Mouse (Mus musculus) liver, embryonic 16.5 days (tissue): ENCODE data around the gene Vps13d. TPM values are rescaled to one million over a fixed set of nuclear protein-coding genes. Genes with fewer than 3 reads are reported as not detected.

Experiments
- ATAC-seq: fragments of 200-750 bp; cut with Nextera tagmentation; 2 replicates; pipeline ENCODE4 v1.8.0; 2017; ENCODE audit warnings: low read depth, mild to moderate bottlenecking, moderate number of reproducible peaks, moderate library complexity
- H3K27ac ChIP-seq: fragments of 300-500 bp; sonication (generic); 2 replicates; pipeline ENCODE4 v1.5.1; 2014; ENCODE audit warnings: mild to moderate bottlenecking, low read length
- H3K27me3 ChIP-seq: fragments of 300-500 bp; sonication (generic); 2 replicates; pipeline ENCODE4 v1.6.1; 2014; ENCODE audit warnings: low read depth, low read length, mixed read lengths; ENCODE audit not compliant: control insufficient read depth, insufficient read depth
- H3K36me3 ChIP-seq: fragments of 300-500 bp; sonication (generic); 2 replicates; pipeline ENCODE4 v1.6.1; 2014; ENCODE audit warnings: mild to moderate bottlenecking; ENCODE audit not compliant: control insufficient read depth, insufficient read depth
- H3K4me1 ChIP-seq: fragments of 300-500 bp; sonication (generic); 2 replicates; pipeline ENCODE4 v1.6.1; 2014; ENCODE audit warnings: low read depth, low read length, mixed read lengths; ENCODE audit not compliant: control insufficient read depth
- H3K4me2 ChIP-seq: fragments of 300-500 bp; sonication (generic); 2 replicates; pipeline ENCODE4 v1.6.1; 2014; ENCODE audit warnings: low read depth, low read length, mixed read lengths
- H3K4me3 ChIP-seq: fragments of 300-500 bp; sonication (generic); 2 replicates; pipeline ENCODE4 v1.5.1; 2014; ENCODE audit warnings: low read depth, mild to moderate bottlenecking, low read length
- H3K9ac ChIP-seq: fragments of 300-500 bp; sonication (generic); 2 replicates; pipeline ENCODE4 v1.6.1; 2014; ENCODE audit warnings: low read depth, low read length
- H3K9me3 ChIP-seq: fragments of 300-500 bp; sonication (generic); replicated peaks from 2 replicates; pipeline ENCODE4 v1.6.1; 2016; ENCODE audit warnings: low read length; ENCODE audit not compliant: control insufficient read depth
- WGBS: fragments of 180-500 bp; shearing (Covaris S2); extraction: QIAGEN DNeasy Blood & Tissue Kit; methylation state at CpG from one replicate; pipeline ENCODE4 v1.1.7; 2014; ENCODE audit not compliant: insufficient replicate concordance; 5-methylcytosine and 5-hydroxymethylcytosine counted together
- polyA plus RNA-seq: library from polyadenylated mRNA; unstranded; fragments of >200 nt; fragmentation: Nextera tagmentation; extraction: Ambion mirVana; gene quantifications from 2 replicates; pipeline ENCODE4 v1.2.1, GENCODE M21; 2015

The Vps13d gene
- polyA plus RNA-seq, 1 experiment from 2014 or later: 3.7 TPM

GRCm38 (mm10) chr4:145215396-145215795, 20.6 kb upstream of the Vps13d start:
- no peak for ATAC-seq
- Histone ChIP-seq H3K36me3 (no peaks in the 10 kb centered on the region; the same call in 1 of the 2 replicates), H3K4me2 (no peak overlapping the region), H3K4me1 (peaks cover 8% of the 10 kb centered on the region), H3K4me3 (no peak overlapping the region), H3K27ac (no peak overlapping the region), H3K9me3 (no peaks in the 10 kb centered on the region), H3K27me3 (no peaks in the 10 kb centered on the region), H3K9ac (no peak overlapping the region)
- 54% methylated on average over 2 of the region's 2 CpGs for WGBS

- Histone ChIP-seq H3K36me3 (no peaks in the 10 kb centered on the region; the same call in 1 of the 2 replicates), H3K4me2 (no peak overlapping the region), H3K4me3 (no peak overlapping the region), H3K9ac (no peak overlapping the region), H3K27me3 (no peaks in the 10 kb centered on the region), H3K27ac (no peak overlapping the region), H3K9me3 (no peaks in the 10 kb centered on the region), H3K4me1 (peaks cover 4% of the 10 kb centered on the region)
- ATAC-seq: no peak
- WGBS: 53% methylated on average over 6 of the region's 6 CpGs
Observed at GRCm38 (mm10) chr4:145214786-145215174, 20.0 kb upstream of the Vps13d start.

- no peak overlapping the region for H3K4me2 ChIP-seq
- H3K36me3 ChIP-seq: no peaks in the 10 kb centered on the region; the same call in 1 of the 2 replicates
- H3K27ac ChIP-seq: no peak overlapping the region
- H3K9me3 ChIP-seq: no peaks in the 10 kb centered on the region
- H3K4me3 ChIP-seq: no peak overlapping the region
- 34% methylated on average over 8 of the region's 8 CpGs for WGBS
- peaks cover 3% of the 10 kb centered on the region for H3K4me1 ChIP-seq
- ATAC-seq: peak; percentile 60
- no peak overlapping the region for H3K9ac ChIP-seq
- no peaks in the 10 kb centered on the region for H3K27me3 ChIP-seq
Observed at GRCm38 (mm10) chr4:145213999-145214785, 19.4 kb upstream of the Vps13d start.

DNA sequence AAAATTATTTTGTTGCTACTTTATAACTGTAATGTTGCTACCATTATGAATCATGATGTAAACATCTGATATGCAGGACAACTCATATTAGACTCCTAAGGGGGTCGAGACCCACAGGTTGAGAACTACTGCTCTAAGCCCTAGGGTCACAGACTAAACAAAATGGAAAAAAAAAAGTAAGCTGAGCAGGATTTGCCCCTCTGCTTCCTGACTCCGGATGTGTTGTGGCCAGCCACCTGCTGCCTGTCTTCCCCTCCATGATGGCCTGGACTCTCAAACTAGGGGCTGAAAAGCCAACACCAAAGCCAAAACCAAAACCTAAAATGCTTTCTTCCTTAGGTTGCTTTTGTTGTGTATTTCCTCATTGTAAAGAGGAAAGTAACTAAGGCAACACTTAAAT, 16.3 kb upstream of the Vps13d start:
- Histone ChIP-seq H3K9ac (no peak overlapping the region), H3K36me3 (no peaks in the 10 kb centered on the region; the same call in 1 of the 2 replicates), H3K27ac (no peak overlapping the region), H3K4me3 (no peak overlapping the region), H3K4me2 (no peak overlapping the region), H3K27me3 (no peaks in the 10 kb centered on the region), H3K4me1 (peaks cover 12% of the 10 kb centered on the region), H3K9me3 (no peaks in the 10 kb centered on the region)
- WGBS: 14% methylated on average over 2 of the region's 2 CpGs
- ATAC-seq: no peak

DNA sequence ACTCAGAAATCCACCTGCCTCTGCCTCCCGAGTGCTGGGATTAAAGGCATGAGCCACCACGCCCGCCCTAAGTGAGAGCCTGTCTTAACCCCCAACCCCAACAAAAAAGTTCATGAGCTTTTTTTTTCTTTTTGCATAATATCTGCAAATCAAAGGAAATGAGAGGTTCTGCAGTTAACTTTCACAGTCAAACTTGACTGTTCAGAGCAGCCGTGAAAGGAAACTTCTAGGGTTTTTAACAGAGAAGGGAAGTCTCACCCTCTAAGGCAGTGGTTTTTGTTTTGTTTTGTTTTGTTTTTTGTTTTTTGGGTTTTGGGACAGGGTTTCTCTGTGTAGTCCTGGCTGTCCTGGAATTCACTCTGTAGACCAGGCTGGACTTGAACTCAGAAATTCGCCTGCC, 15.8 kb upstream of the Vps13d start:
- H3K36me3 ChIP-seq: no peaks in the 10 kb centered on the region; the same call in 1 of the 2 replicates
- no peak overlapping the region for H3K9ac ChIP-seq
- H3K4me3 ChIP-seq: no peak overlapping the region
- H3K9me3 ChIP-seq: no peaks in the 10 kb centered on the region
- H3K4me1 ChIP-seq: peaks cover 12% of the 10 kb centered on the region
- ATAC-seq: no peak
- no peaks in the 10 kb centered on the region for H3K27me3 ChIP-seq
- no peak overlapping the region for H3K4me2 ChIP-seq
- no peak overlapping the region for H3K27ac ChIP-seq
- 74% methylated on average over 5 of the region's 5 CpGs for WGBS

DNA sequence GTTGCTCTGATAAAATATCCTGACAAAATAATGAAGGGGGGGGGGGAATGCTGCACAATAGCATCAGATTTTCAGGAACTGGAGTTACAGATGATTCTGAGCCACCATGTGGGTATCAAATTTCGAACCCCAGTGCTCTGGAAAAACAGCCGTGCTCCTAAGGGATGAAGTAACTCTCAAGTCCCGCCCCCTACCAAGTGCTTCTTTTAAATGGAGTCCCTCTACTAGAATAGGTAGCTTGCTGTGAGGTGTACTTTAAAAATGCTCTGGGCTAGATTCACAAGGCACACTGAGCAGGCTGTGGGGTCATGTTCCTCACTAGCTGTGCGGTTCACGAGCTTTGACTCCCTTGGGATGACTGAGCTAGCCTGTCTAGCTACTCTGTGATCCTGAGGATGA, 14.9 kb upstream of the Vps13d start:
- no peak overlapping the region for H3K9ac ChIP-seq
- no peak overlapping the region for H3K4me2 ChIP-seq
- no peaks in the 10 kb centered on the region for H3K9me3 ChIP-seq
- H3K4me1 ChIP-seq: peaks cover 12% of the 10 kb centered on the region
- H3K4me3 ChIP-seq: no peak overlapping the region
- 59% methylated on average over 5 of the region's 5 CpGs for WGBS
- H3K36me3 ChIP-seq: no peaks in the 10 kb centered on the region; the same call in 1 of the 2 replicates
- no peak for ATAC-seq
- no peak overlapping the region for H3K27ac ChIP-seq
- no peaks in the 10 kb centered on the region for H3K27me3 ChIP-seq

DNA sequence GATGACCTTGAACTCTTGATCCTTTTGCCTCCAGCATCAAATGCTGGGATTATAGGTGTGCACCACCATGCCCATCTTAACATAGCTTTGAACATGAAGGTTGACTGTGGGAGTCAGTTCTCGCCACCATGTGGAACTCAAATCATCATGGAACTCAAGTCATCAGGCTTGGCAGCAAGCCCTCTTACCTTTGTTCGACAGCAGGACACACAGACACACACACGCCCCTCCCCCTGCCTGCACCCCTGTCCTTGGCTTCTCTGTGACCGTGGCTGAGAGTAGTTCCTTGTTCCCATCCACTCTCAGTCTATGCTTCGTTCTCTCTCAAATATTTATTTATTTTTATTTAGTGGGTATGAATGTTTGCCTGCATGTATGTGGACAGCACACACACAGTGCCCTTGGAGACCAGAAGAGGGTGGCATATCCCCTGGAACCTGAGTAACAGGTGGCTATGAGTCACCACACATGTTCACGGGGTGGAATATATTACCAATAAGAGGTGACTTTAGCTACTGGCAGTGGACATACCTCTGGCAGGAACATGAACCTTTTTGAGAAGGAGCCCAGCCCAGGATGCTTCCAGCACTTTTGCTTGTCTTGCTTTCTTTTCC, 14.4 kb upstream of the Vps13d start:
- Histone ChIP-seq H3K27me3 (no peaks in the 10 kb centered on the region), H3K4me2 (no peak overlapping the region), H3K27ac (no peak overlapping the region), H3K9me3 (no peaks in the 10 kb centered on the region), H3K4me3 (no peak overlapping the region), H3K4me1 (peaks cover 12% of the 10 kb centered on the region), H3K9ac (no peak overlapping the region), H3K36me3 (no peaks in the 10 kb centered on the region)
- ATAC-seq: no peak
- 40% methylated on average over 6 of the region's 6 CpGs for WGBS

GRCm38 (mm10) chr4:145207718-145208371, 13.0 kb upstream of the Vps13d start:
- H3K9ac ChIP-seq: no peak overlapping the region
- no peak overlapping the region for H3K4me2 ChIP-seq
- WGBS: 80% methylated on average over 3 of the region's 3 CpGs

DNA sequence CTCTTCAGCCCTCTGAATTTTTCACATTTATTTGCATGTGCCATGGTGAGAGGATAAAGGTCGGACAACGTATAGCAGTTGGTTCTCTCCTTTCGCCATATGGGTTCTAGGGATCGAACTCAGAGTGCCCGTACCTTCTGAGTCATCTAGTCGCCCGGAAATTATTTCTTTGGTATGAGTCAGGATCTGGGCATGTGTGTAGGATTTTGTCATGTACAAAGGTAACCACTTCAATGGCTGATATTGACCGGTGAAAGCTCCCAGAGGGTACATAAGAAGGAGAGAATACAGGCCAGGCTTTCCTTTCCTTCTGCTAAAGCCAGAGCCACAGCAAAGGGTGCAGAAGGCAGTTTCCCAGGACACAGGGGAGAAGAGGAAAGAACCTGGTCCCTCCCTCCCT, 10.0 kb upstream of the Vps13d start:
- H3K27ac ChIP-seq: no peak overlapping the region
- no peak overlapping the region for H3K9ac ChIP-seq
- peaks cover 25% of the 10 kb centered on the region for H3K4me1 ChIP-seq
- no peaks in the 10 kb centered on the region for H3K9me3 ChIP-seq
- WGBS: 73% methylated on average over 8 of the region's 8 CpGs
- H3K36me3 ChIP-seq: no peaks in the 10 kb centered on the region
- no peak overlapping the region for H3K4me3 ChIP-seq
- no peak for ATAC-seq
- H3K27me3 ChIP-seq: no peaks in the 10 kb centered on the region
- H3K4me2 ChIP-seq: no peak overlapping the region

More at GRCm38 (mm10) chr4:145207718-145208371, 13.0 kb upstream of the Vps13d start:
- no peak for ATAC-seq
- no peaks in the 10 kb centered on the region for H3K36me3 ChIP-seq
- H3K27ac ChIP-seq: no peak overlapping the region
- H3K27me3 ChIP-seq: no peaks in the 10 kb centered on the region
- no peaks in the 10 kb centered on the region for H3K9me3 ChIP-seq
- peaks cover 12% of the 10 kb centered on the region for H3K4me1 ChIP-seq
- H3K4me3 ChIP-seq: no peak overlapping the region
